Mouse (Mus musculus): Measurements from ENCODE around the gene Exoc3l4.

- no peak for TF ChIP-seq CTCF (conservative IDR thresholded peaks at IDR 0.05; ENCODE audit: low read length)
- no peak for TF ChIP-seq NANOG (IDR thresholded peaks at IDR 0.05; ENCODE audit: borderline replicate concordance, low read length)
- no peak for TF ChIP-seq POU5F1 (IDR thresholded peaks at IDR 0.05; ENCODE audit: borderline replicate concordance, low read length)
Measured at GRCm38 (mm10) chr12:111454021-111454420, 37.2 kb downstream of the Exoc3l4 start.

All from E14TG2a.4 (cell line).